Mouse (Mus musculus) left cerebral cortex, adult 11 months (tissue): ENCODE measurements around the gene Surf1.

ENCODE experiments used
- DNase-seq: peaks from one replicate; pipeline ENCODE4 v3.0.0; 2022; ENCODE audit warnings: low spot score

Gene Surf1

GRCm38 (mm10) chr2:26921784-26922183 is 5.5 kb upstream of the Surf1 start:
- no peak for DNase-seq

- no peak for DNase-seq
Observed at GRCm38 (mm10) chr2:26920190-26920855, 4.0 kb upstream of the Surf1 start.

GRCm38 (mm10) chr2:26919684-26920083 is 3.4 kb upstream of the Surf1 start:
- no peak for DNase-seq

- DNase-seq = no peak
Observed at GRCm38 (mm10) chr2:26916738-26917137, 408 bp upstream of the Surf1 start.

- DNase-seq = no peak
Observed at GRCm38 (mm10) chr2:26914148-26914941, 2.0 kb downstream of the Surf1 start.

- DNase-seq = no peak
Observed at GRCm38 (mm10) chr2:26913416-26914147, 2.7 kb downstream of the Surf1 start.

- DNase-seq = no peak
Observed at GRCm38 (mm10) chr2:26912253-26912770, 4.0 kb downstream of the Surf1 start.

- no peak for DNase-seq
Observed at GRCm38 (mm10) chr2:26910994-26911765, 5.2 kb downstream of the Surf1 start.

GRCm38 (mm10) chr2:26910124-26910993 is 6.0 kb downstream of the Surf1 start, which contains the start of the genes Med22 and Rpl7a:
Med22 (minus strand) TSS chr2:26910677.
Rpl7a (plus strand) TSS chr2:26910764.
- DNase-seq = peak; percentile 99

- no peak for DNase-seq
Observed at GRCm38 (mm10) chr2:26909387-26909784, 6.9 kb downstream of the Surf1 start.

- no peak for DNase-seq
Observed at GRCm38 (mm10) chr2:26908710-26909386, 7.5 kb downstream of the Surf1 start.

- no peak for DNase-seq
Observed at GRCm38 (mm10) chr2:26907109-26907508, 9.2 kb downstream of the Surf1 start.

GRCm38 (mm10) chr2:26906431-26906830 is 9.9 kb downstream of the Surf1 start:
- no peak for DNase-seq

- DNase-seq = no peak
Observed at GRCm38 (mm10) chr2:26905936-26906335, 10.4 kb downstream of the Surf1 start.

GRCm38 (mm10) chr2:26903311-26903710 is 13.0 kb downstream of the Surf1 start:
- DNase-seq = no peak

- peak; percentile 95 for DNase-seq
Observed at GRCm38 (mm10) chr2:26902467-26903220, 13.7 kb downstream of the Surf1 start, which contains the start of gene Surf6. Surf6 (minus strand) TSS chr2:26902879.

- DNase-seq = no peak
Observed at GRCm38 (mm10) chr2:26901834-26902400, 14.4 kb downstream of the Surf1 start.

GRCm38 (mm10) chr2:26900731-26901130 is 15.6 kb downstream of the Surf1 start:
- no peak for DNase-seq

GRCm38 (mm10) chr2:26895898-26896297 is 20.4 kb downstream of the Surf1 start:
- no peak for DNase-seq
